8 mouse cellular contexts compared by ENCODE assay signal in genomic region chr7:126696886-126697285, GRCm38 (mm10). TPM values are rescaled to one million over a fixed set of nuclear protein-coding genes. Genes with fewer than 3 reads are reported as not detected.
DNase-seq lines count a peak whose midpoint lies in the region; ATAC-seq and TF ChIP-seq lines count a peak whose summit lies in the region.

No protein-coding gene starts in this region.

- H3K4me2 ChIP-seq in lung, embryonic 16.5 days (ENCODE audit: low read depth, low read length) = peak overlapping the region; percentile 96
- H3K4me2 ChIP-seq in limb, embryonic 11.5 days (ENCODE audit: low read depth, severe bottlenecking) = peak overlapping the region; percentile 95

- H3K27ac ChIP-seq in lung, embryonic 16.5 days (ENCODE audit: low read length) = no peak overlapping the region
- H3K27ac ChIP-seq in forebrain, embryonic 10.5 days = peak overlapping the region; percentile 96; the same call in 1 of the 2 replicates
- H3K27ac ChIP-seq in limb, embryonic 11.5 days (replicated peaks; ENCODE audit: low read depth, low read length) = no peak overlapping the region
- H3K27ac ChIP-seq in olfactory bulb, adult 2 months (ENCODE audit: insufficient read depth, low read depth, low read length) = no peak overlapping the region

- TF ChIP-seq POLR2A in lung, adult 2 months (IDR thresholded peaks at IDR 0.05; ENCODE audit: borderline replicate concordance, extremely low read depth, low read depth, low read length) = no peak
- no peak for TF ChIP-seq POLR2A in olfactory bulb, adult 2 months (IDR thresholded peaks at IDR 0.05; ENCODE audit: insufficient read depth, low read depth, low read length)

- WGBS in lung, embryonic 16.5 days = 77% methylated on average over 3 of the region's 3 CpGs
- 69% methylated on average over 3 of the region's 3 CpGs for WGBS in lung, adult 2 months
- WGBS in forebrain, embryonic 10.5 days = 86% methylated on average over 3 of the region's 3 CpGs
- WGBS in limb, embryonic 11.5 days = 82% methylated on average over 3 of the region's 3 CpGs
- 65% methylated on average over 3 of the region's 3 CpGs for WGBS in olfactory bulb, adult 2 months

- H3K9me3 ChIP-seq in lung, embryonic 16.5 days (ENCODE audit: control insufficient read depth, low read length) = no peaks in the 10 kb centered on the region
- H3K9me3 ChIP-seq in forebrain, embryonic 10.5 days = no peaks in the 10 kb centered on the region
- no peaks in the 10 kb centered on the region for H3K9me3 ChIP-seq in limb, embryonic 11.5 days (ENCODE audit: control insufficient read depth, low read length)

- H3K36me3 ChIP-seq in lung, embryonic 16.5 days (ENCODE audit: control insufficient read depth, insufficient read depth, low read length) = peaks cover 5% of the 10 kb centered on the region; the same call in 1 of the 2 replicates
- peaks cover 39% of the 10 kb centered on the region for H3K36me3 ChIP-seq in forebrain, embryonic 10.5 days (replicated peaks)
- peaks cover 6% of the 10 kb centered on the region; the same call in 1 of the 2 replicates for H3K36me3 ChIP-seq in limb, embryonic 11.5 days (ENCODE audit: control insufficient read depth, insufficient read depth, low read length)

- TF ChIP-seq CTCF in lung, adult 2 months (IDR thresholded peaks at IDR 0.05; ENCODE audit: insufficient read depth, low read length) = no peak
- TF ChIP-seq CTCF in olfactory bulb, adult 2 months (IDR thresholded peaks at IDR 0.05; ENCODE audit: insufficient read depth, low read depth, low read length) = no peak

- no peaks in the 10 kb centered on the region for H3K27me3 ChIP-seq in lung, embryonic 16.5 days (ENCODE audit: control insufficient read depth, insufficient read depth, low read depth, low read length)
- H3K27me3 ChIP-seq in forebrain, embryonic 10.5 days (ENCODE audit: poor library complexity, severe bottlenecking) = peaks cover 3% of the 10 kb centered on the region
- H3K27me3 ChIP-seq in limb, embryonic 11.5 days (ENCODE audit: control insufficient read depth, insufficient read depth, low read length) = no peaks in the 10 kb centered on the region

- peaks cover 18% of the 10 kb centered on the region for H3K4me1 ChIP-seq in lung, embryonic 16.5 days (replicated peaks; ENCODE audit: control insufficient read depth, insufficient read depth, low read length)
- peaks cover 9% of the 10 kb centered on the region for H3K4me1 ChIP-seq in lung, adult 2 months (ENCODE audit: control insufficient read depth, insufficient read depth, low read length)
- peaks cover 39% of the 10 kb centered on the region for H3K4me1 ChIP-seq in forebrain, embryonic 10.5 days
- H3K4me1 ChIP-seq in limb, embryonic 11.5 days (ENCODE audit: control insufficient read depth, insufficient read depth, low read length) = peaks cover 9% of the 10 kb centered on the region; the same call in 1 of the 2 replicates
- peaks cover 27% of the 10 kb centered on the region for H3K4me1 ChIP-seq in olfactory bulb, adult 2 months (ENCODE audit: control insufficient read depth, insufficient read depth, low read length)

- ATAC-seq in lung, embryonic 16.5 days (ENCODE audit: low read depth) = no peak
- no peak for ATAC-seq in limb, embryonic 11.5 days (ENCODE audit: insufficient number of reproducible peaks, low FRiP score, low TSS enrichment, low read depth)
- no peak for ATAC-seq in megakaryocyte progenitor cell, adult 5-6 weeks (replicated peaks; ENCODE audit: poor library complexity)

- no peak for DNase-seq in lung, adult 2 months
- no peak for DNase-seq in forebrain, embryonic 10.5 days (ENCODE audit: extremely low spot score, low spot score)
- no peak for DNase-seq in limb, embryonic 11.5 days (ENCODE audit: low spot score)
- no peak for DNase-seq in yolk sac, embryonic 10.5 days (ENCODE audit: low spot score)
- DNase-seq in gastrocnemius, postnatal 4 days (ENCODE audit: low spot score in 2 of 2) = no peak

- H3K9ac ChIP-seq in lung, embryonic 16.5 days (ENCODE audit: low read length) = peak overlapping the region; percentile 99
- no peak overlapping the region; the same call in 1 of the 2 replicates for H3K9ac ChIP-seq in limb, embryonic 11.5 days (ENCODE audit: low read length)

- H3K4me3 ChIP-seq in lung, embryonic 16.5 days (ENCODE audit: low read length) = peak overlapping the region; percentile 96
- no peak overlapping the region for H3K4me3 ChIP-seq in lung, adult 2 months (replicated peaks; ENCODE audit: extremely low read depth, low read depth, low read length)
- H3K4me3 ChIP-seq in forebrain, embryonic 10.5 days = peak overlapping the region; percentile 79
- peak overlapping the region; percentile 84 for H3K4me3 ChIP-seq in limb, embryonic 11.5 days (ENCODE audit: low read depth, low read length)
- peak overlapping the region; percentile 65; the same call in 1 of the 2 replicates for H3K4me3 ChIP-seq in olfactory bulb, adult 2 months (ENCODE audit: insufficient read depth, low read depth, low read length)

RNA-seq across cellular contexts. Expression of gene Slx1b, which starts 1.3 kb away (rescaled TPM):
- polyA plus RNA-seq in lung, embryonic 16.5 days (2015; fragmentation: Nextera tagmentation; extraction: Ambion mirVana) = 11.1 and 11.9 TPM in 2 replicates
- polyA plus RNA-seq in lung, adult 2 months (2012; rRNA removed) = 23.4 and 27.7 TPM in 2 replicates
- 13.5 and 14.0 TPM in 2 replicates for polyA plus RNA-seq in forebrain, embryonic 10.5 days (2016; fragmentation: Nextera tagmentation; extraction: Ambion mirVana)
- polyA plus RNA-seq in limb, embryonic 11.5 days (2014; fragmentation: Nextera tagmentation; extraction: Ambion mirVana) = 8.8 and 9.3 TPM in 2 replicates
- polyA plus RNA-seq in olfactory bulb, adult 2 months (2012; ENCODE audit: insufficient read depth, insufficient read length, low replicate concordance, missing spikeins) = not detected in 2 replicates
- total RNA-seq in megakaryocyte progenitor cell, adult 5-6 weeks (2015) = 4.2 and 4.8 TPM in 2 replicates
- 4.6 and 4.7 TPM in 2 replicates for total RNA-seq in megakaryocyte progenitor cell, adult 5-6 weeks (2017)
- total RNA-seq in gastrocnemius, postnatal 4 days (2021) = 1 to 10 TPM; 7.0 to 7.4 TPM

RNA-seq across cellular contexts. Expression of gene Bola2, which starts 1.7 kb away (rescaled TPM):
- 102 and 108 TPM in 2 replicates for polyA plus RNA-seq in lung, embryonic 16.5 days (2015; fragmentation: Nextera tagmentation; extraction: Ambion mirVana)
- polyA plus RNA-seq in lung, adult 2 months (2012; rRNA removed) = 38.2 and 39.6 TPM in 2 replicates
- 213 and 216 TPM in 2 replicates for polyA plus RNA-seq in forebrain, embryonic 10.5 days (2016; fragmentation: Nextera tagmentation; extraction: Ambion mirVana)
- polyA plus RNA-seq in limb, embryonic 11.5 days (2014; fragmentation: Nextera tagmentation; extraction: Ambion mirVana) = 152 and 160 TPM in 2 replicates
- not detected in 2 replicates for polyA plus RNA-seq in olfactory bulb, adult 2 months (2012; ENCODE audit: insufficient read depth, insufficient read length, low replicate concordance, missing spikeins)
- 89.8 and 95.2 TPM in 2 replicates for total RNA-seq in megakaryocyte progenitor cell, adult 5-6 weeks (2015)
- total RNA-seq in megakaryocyte progenitor cell, adult 5-6 weeks (2017) = 168 and 218 TPM in 2 replicates
- total RNA-seq in gastrocnemius, postnatal 4 days (2021) = 10 to 100 TPM; 56.2 to 61.9 TPM

RNA-seq across cellular contexts. Expression of gene Coro1a, which starts 10.7 kb away (rescaled TPM):
- 42.4 and 59.5 TPM in 2 replicates for polyA plus RNA-seq in lung, embryonic 16.5 days (2015; fragmentation: Nextera tagmentation; extraction: Ambion mirVana)
- polyA plus RNA-seq in lung, adult 2 months (2012; rRNA removed) = 208 and 229 TPM in 2 replicates
- 33.6 and 40.3 TPM in 2 replicates for polyA plus RNA-seq in forebrain, embryonic 10.5 days (2016; fragmentation: Nextera tagmentation; extraction: Ambion mirVana)
- 35.9 and 37.7 TPM in 2 replicates for polyA plus RNA-seq in limb, embryonic 11.5 days (2014; fragmentation: Nextera tagmentation; extraction: Ambion mirVana)
- 309 and 598 TPM in 2 replicates for polyA plus RNA-seq in olfactory bulb, adult 2 months (2012; ENCODE audit: insufficient read depth, insufficient read length, low replicate concordance, missing spikeins)
- 259 and 365 TPM in 2 replicates for total RNA-seq in megakaryocyte progenitor cell, adult 5-6 weeks (2015)
- 366 and 525 TPM in 2 replicates for total RNA-seq in megakaryocyte progenitor cell, adult 5-6 weeks (2017)
- total RNA-seq in gastrocnemius, postnatal 4 days (2021) = 10 to 100 TPM; 11.8 to 14.5 TPM

RNA-seq across cellular contexts. Expression of gene Sult1a1, which starts 20.7 kb away (rescaled TPM):
- polyA plus RNA-seq in lung, embryonic 16.5 days (2015; fragmentation: Nextera tagmentation; extraction: Ambion mirVana) = 12.3 and 21.1 TPM in 2 replicates
- 55.6 and 69.2 TPM in 2 replicates for polyA plus RNA-seq in lung, adult 2 months (2012; rRNA removed)
- polyA plus RNA-seq in forebrain, embryonic 10.5 days (2016; fragmentation: Nextera tagmentation; extraction: Ambion mirVana) = 0.16 and 0.40 TPM in 2 replicates
- polyA plus RNA-seq in limb, embryonic 11.5 days (2014; fragmentation: Nextera tagmentation; extraction: Ambion mirVana) = 0.23 and 0.47 TPM in 2 replicates
- not detected in 2 replicates for polyA plus RNA-seq in olfactory bulb, adult 2 months (2012; ENCODE audit: insufficient read depth, insufficient read length, low replicate concordance, missing spikeins)
- total RNA-seq in megakaryocyte progenitor cell, adult 5-6 weeks (2015) = 1.7 and 3.2 TPM in 2 replicates
- total RNA-seq in megakaryocyte progenitor cell, adult 5-6 weeks (2017) = 1.0 and 3.6 TPM in 2 replicates
- total RNA-seq in gastrocnemius, postnatal 4 days (2021) = 10 to 100 TPM; 13.1 to 14.2 TPM

RNA-seq across cellular contexts. Expression of gene Sgf29, which starts 47.8 kb away (rescaled TPM):
- polyA plus RNA-seq in lung, embryonic 16.5 days (2015; fragmentation: Nextera tagmentation; extraction: Ambion mirVana) = 42.9 and 47.3 TPM in 2 replicates
- 36.4 and 43.4 TPM in 2 replicates for polyA plus RNA-seq in lung, adult 2 months (2012; rRNA removed)
- 61.1 and 64.5 TPM in 2 replicates for polyA plus RNA-seq in forebrain, embryonic 10.5 days (2016; fragmentation: Nextera tagmentation; extraction: Ambion mirVana)
- polyA plus RNA-seq in limb, embryonic 11.5 days (2014; fragmentation: Nextera tagmentation; extraction: Ambion mirVana) = 61.9 and 65.6 TPM in 2 replicates
- not detected in 2 replicates for polyA plus RNA-seq in olfactory bulb, adult 2 months (2012; ENCODE audit: insufficient read depth, insufficient read length, low replicate concordance, missing spikeins)
- 65.7 and 74.6 TPM in 2 replicates for total RNA-seq in megakaryocyte progenitor cell, adult 5-6 weeks (2015)
- 40.1 and 52.5 TPM in 2 replicates for total RNA-seq in megakaryocyte progenitor cell, adult 5-6 weeks (2017)
- total RNA-seq in gastrocnemius, postnatal 4 days (2021) = 10 to 100 TPM; 27.7 to 31.8 TPM

Comparison
In these comparisons a context has a peak if more than half of its experiments do, and no peak if none do; other contexts are left out.
1. RNA of gene Bola2, which starts 1.7 kb away (polyA plus RNA-seq): 213 to 216 TPM in forebrain, embryonic 10.5 days, 152 to 160 TPM in limb, embryonic 11.5 days, 102 to 108 TPM in lung, embryonic 16.5 days and 38.2 to 39.6 TPM in lung, adult 2 months; not detected in olfactory bulb, adult 2 months; every median in the first group is over 10 times any median in the second.